Mouse (Mus musculus): ENCODE measurements around the gene Qser1.

Gene Qser1

DNA sequence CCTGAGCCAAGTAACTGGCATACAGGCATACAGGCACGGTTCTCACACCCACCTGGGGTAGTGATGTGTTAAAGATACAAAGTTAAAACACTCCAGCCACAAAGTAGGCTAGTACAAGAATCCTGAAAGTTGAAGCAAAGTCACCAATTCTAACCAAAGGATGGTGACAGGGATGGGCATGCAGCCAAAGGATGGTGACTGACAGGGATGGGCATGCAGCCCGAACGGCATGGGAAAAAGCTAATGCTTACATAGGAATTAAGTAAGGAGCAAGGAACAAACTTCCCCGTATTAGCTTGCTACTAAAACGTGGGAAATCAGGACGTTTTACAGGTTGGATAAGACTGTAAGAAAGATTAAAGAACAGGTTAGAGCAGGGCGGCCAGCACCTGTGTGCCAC, 80.3 kb downstream of the Qser1 start:
- DNase-seq (ENCODE audit: inconsistent ontology term), result no peak

DNA sequence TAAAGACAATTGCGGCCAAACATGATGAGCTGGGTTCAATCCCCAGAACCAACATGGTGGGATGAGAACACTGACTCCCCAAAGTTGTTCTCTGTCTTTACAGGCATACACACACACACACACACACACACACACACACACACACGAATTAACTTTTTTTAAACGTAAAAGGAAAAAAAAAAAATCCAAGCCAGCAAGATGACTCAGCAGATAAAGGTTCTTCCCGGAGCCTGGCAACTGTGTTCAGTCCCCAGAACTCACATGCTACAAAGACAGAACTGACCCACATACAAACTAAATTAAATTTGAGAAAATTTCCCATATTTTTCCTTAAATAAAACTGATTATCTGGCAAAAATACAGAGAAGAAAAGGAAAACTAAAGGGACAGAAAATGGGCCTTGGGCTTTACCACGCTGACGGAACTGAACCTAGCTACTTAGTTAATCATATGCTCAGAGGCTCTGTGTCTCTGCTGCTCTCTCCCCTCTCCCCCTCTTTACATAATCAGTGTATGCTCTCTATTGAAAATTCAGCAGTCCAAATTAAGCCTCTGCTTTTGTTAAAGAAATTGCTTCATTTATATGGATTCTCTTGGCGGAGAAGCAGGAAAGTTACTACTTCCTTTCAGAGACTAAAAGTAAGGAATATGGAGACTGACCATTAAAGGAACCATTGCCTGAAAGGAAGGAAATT, 83.9 kb downstream of the Qser1 start:
- no peak for DNase-seq (ENCODE audit: inconsistent ontology term)

DNA sequence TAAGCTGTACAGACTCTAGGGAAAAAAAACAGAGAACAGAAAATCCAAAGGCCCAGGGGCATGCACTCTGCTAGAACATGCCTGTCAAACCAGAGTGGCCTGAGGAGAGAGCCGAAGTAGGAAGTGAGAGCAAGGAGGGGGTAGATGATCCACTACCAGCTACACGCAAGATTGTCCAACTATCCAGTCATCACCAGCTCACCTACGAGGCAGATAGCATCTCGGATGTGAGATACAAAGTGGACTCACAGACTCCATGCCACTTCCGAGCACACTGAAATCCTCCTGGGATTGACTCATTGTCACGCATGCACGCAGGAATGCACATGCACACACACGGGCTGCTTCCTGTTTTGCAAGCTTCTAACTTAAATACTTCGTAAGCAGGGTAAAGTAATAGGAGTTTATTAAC, 84.5 kb downstream of the Qser1 start:
- DNase-seq (ENCODE audit: inconsistent ontology term), result no peak

DNA sequence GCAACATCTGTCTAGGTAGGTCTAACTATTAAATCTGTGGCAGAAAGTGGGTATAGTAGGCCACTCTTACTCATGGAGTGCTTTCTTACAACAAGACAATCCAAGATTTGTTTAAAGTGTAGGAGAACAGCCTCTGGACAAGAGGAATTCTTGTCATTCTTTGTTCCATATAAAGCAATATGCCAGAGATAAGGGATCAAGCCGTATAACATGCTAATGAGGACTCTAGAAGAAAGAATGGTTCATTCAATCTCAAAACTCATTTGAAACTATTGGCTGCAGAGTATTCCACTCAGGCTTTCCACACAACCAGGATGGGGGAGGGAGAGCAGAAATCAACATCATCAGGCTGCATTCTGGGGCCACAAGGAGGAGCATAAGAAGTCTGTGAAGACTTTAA, 89.2 kb downstream of the Qser1 start:
- DNase-seq (ENCODE audit: inconsistent ontology term), result no peak

DNA sequence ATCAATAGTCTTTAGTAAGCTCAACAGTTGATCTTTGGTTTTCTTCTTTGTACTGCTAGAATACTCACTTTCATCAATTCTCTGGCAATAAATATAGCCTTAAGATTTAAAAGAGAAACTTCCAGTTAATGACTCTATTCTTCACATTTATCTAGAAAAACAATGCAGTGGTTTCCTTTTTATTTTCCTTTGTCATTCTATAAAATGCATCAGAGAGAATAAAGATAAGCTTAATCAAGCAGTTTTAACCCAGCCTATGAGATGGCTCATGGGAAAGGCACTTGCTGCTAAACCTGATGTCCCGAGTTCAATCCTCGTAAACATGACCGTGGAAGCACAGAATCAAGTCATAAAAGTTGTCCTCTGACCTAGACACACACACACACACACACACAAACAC, 94.5 kb downstream of the Qser1 start:
- DNase-seq (ENCODE audit: inconsistent ontology term), result no peak

DNA sequence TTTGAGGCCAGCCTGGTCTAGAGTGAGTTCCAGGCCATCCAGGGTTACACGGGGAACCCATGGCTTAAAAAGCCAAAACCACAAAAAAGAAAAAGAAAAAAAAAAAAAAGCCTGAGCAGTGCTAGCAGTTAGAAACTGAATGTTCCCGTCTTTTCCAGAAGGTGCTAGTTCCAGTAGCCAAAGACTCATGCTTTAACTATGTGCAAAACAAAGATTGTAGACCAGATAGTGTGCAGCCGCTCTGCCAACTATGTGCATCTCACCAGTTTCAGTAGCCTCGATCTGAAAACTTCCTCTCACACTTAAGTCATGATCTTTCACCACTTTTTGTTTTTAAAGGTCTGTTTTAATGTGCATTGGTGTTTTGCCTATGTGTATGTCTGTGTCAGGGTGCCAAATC, 98.7 kb downstream of the Qser1 start:
- DNase-seq (ENCODE audit: inconsistent ontology term), result no peak

DNA sequence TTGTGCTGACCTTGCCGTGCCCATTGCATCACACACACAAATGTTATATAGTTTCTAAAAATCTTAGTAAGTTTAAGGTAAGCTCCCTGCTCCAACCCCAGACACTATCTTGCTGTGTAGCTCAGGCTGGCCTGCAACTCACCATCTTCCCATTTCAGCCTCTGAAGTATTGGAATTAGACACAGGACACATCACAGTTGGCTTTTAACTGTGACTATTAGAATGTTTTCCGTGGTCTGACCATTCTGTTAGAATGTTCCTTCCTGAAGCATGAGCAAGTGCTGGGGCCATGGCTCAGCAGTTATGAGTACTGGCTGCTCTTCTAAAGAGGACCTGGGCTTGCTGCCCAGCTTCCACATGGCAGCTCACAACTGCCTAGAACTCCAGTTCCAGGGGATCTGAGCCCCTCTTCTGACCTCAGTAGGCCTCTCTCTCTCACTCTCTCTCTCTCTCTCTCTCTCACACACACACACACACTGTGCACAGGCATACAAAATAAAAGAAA, 99.3 kb downstream of the Qser1 start:
- DNase-seq (ENCODE audit: inconsistent ontology term), result no peak

DNA sequence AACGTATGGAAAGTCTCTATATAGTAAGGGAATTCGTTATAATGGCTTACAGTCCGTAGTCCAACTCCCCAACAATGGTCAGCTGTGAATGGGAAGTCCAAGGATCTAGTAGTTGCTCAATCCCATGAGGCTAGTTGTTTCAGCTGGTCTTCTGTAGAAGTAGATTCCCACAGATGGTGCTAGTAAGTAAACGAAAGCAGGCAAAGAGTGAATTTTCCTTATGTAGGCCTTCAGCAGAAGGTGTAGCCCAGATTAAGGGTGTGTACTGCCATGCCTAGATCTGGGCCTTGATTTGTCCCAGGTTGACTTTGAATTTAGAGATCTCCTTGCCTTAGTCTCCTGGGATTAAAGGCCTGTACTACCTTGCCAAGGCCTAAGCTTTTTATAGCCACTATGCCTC, 100.3 kb downstream of the Qser1 start, which contains the start of gene Pin1rt1:
Pin1rt1 (minus strand) TSS at position 101 of the 400 bp plus-strand sequence.
- no peak for DNase-seq (ENCODE audit: inconsistent ontology term)

DNA sequence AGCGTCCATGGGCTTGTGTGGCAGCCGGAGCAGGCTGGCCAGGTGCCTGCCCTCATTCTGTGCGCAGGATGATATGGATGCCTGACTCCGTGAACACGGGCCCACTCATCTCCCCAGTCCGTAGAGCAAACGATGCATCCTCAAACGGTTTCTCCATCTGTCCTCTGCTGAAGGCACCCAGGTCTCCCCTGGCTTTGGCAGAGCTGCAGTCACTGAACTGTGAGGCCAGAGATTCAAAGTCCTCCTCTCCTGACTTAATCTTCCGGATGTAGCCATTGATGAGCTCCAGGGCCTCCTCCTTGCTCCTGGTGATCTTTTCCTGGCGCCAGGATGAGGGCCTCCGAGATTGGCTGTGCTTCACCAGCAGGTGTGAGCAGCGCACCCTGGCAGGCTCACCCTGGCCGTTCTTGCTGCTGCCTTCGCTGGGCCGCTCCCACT, 102.3 kb downstream of the Qser1 start:
- DNase-seq (ENCODE audit: inconsistent ontology term), result no peak

DNA sequence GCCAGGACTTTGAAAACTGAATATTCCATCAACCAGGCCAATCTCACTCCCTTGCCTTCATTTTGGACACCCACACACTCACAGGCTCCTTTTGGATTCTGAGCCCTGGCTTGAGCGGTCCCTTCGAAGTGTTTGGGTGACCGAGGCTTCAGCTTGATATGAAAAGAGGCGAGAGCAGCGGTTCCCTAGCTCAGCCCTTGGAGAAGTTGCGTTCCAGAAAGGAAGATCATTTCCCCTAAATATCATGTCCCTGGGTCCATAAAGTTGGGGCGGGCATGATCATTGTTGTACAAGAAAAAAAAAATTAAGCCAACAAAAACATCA, 104.1 kb downstream of the Qser1 start:
- DNase-seq (ENCODE audit: inconsistent ontology term), result no peak

DNA sequence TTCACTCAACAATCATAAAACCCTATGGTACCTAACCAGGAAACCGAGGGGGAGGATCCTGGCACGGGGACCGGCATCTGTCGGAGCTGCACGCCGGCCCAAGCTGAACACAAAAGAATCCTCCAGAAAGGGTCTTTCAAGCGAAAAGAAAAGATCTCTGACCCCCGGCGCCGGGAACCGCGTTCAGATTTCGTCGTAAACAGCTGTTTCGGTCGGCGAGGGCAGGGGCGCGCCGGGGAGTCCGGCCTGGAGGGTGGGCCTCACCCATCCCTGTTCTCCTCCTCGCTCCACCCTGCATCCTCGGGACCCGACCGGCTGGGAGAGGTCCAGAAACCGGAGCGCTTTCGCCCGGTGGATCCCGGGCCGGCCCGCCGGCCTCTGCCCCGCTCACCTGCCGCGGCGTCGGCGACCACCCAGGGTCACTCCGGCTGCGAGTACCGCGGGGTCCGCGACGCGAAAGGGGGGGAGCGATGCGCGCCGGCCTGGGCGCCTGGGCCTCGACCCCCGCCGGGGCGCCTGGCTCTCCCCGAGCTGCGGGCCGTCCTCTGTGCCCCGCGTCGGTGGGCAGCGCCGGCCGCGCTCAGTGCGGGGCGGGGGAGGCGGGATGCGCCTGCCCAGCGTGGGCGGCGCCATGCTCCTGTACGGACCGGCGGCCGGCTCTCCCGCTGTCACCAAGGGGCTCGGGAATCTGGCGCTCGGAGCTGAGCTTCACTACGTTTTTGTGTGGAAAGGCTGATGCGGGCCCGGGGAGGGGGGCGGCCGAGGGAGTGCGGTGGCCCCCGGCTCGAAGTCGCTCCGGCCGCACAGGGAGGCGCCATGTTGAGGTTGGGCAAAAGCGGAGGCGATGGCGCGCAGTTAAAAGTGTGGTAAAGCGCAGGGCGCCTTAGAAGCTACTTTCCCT, 104.7 kb downstream of the Qser1 start, which contains the start of gene Tcp11l1:
Tcp11l1 (minus strand) TSS at position 585 of the 901 bp plus-strand sequence.
- DNase-seq (ENCODE audit: inconsistent ontology term), result peak; percentile 72

DNA sequence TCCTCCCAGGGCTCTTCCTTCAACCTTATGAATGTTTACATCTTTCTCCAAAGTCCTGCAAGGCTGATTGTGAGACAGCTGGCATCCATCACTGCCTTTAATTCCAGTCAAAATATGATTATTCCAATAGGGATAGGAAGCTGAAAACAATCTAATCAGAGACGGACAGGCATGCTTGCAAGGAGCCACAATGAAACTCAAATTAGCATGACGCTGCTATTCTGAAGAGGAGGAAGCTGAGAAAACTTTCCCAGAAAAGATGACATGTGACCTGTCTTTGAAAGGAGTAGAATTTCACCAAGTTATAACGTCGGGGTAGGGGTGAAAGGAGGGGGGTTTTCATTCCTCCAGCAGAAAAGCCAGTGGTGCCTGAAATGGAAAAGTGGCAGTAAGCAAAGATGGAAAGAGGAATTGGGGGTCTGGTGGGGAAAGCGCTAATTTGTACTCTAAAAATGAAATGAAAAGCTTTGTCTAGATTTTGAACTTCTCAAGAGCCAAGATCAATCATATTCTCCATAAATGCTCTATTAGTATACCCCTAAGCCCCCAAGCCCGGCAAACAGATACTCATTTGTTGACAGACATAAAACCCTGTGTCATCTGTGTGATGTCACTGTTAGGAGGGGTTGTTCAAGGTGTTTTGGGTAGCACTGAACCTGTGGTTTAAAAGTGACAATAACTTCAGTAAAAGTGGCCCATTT, 105.7 kb downstream of the Qser1 start:
- no peak for DNase-seq (ENCODE audit: inconsistent ontology term)

DNA sequence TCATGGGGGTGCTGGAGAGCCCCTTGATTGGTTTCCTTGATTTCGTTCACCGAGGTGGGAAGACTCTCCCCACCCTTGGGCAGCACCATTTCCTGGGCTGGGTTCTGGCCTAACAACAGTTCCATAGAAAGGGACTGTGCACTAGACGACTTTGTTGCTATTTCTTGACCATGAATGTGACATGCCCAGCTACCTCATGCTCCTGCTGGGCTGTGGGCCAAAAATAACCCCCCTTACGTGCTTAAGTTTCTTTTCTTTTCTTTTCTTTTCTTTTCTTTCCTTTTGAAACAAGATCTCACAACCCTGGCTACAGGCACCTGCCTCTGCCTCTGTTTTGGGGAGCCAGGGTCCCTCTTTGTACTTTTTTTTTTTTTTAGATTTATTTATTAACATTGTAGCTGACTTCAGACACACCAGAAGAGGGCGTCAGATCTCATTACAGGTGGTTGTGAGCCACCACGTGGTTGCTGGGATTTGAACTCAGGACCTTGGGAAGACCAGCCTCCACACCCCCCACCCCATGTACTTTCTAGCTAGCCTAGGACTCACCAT, 106.7 kb downstream of the Qser1 start:
- no peak for DNase-seq (ENCODE audit: inconsistent ontology term)
